Mouse (Mus musculus) limb, embryonic 15.5 days (tissue): ENCODE measurements around the gene 1810062G17Rik. TPM values are rescaled to one million over a fixed set of nuclear protein-coding genes. Genes with fewer than 3 reads are reported as not detected.

Experiments used
- ATAC-seq: fragments of 200-750 bp; cut with Nextera tagmentation; 2 replicates; pipeline ENCODE4 v1.8.0; 2017; ENCODE audit warnings: low read depth, moderate TSS enrichment; ENCODE audit not compliant: insufficient number of reproducible peaks, low FRiP score, low TSS enrichment
- H3K27ac ChIP-seq: fragments of 300-500 bp; sonication (generic); 2 replicates; pipeline ENCODE4 v1.5.1; 2015; ENCODE audit warnings: moderate library complexity, mild to moderate bottlenecking, inconsistent platforms
- H3K27me3 ChIP-seq: fragments of 300-500 bp; sonication (generic); 2 replicates; pipeline ENCODE4 v1.6.1; 2015; ENCODE audit warnings: inconsistent platforms
- H3K36me3 ChIP-seq: fragments of 300-500 bp; sonication (generic); 2 replicates; pipeline ENCODE4 v1.6.1; 2015; ENCODE audit warnings: inconsistent platforms
- H3K4me1 ChIP-seq: fragments of 300-500 bp; sonication (generic); 2 replicates; pipeline ENCODE4 v1.6.1; 2015; ENCODE audit warnings: inconsistent platforms
- H3K4me2 ChIP-seq: fragments of 300-500 bp; sonication (generic); 2 replicates; pipeline ENCODE4 v1.6.1; 2015; ENCODE audit warnings: mild to moderate bottlenecking, inconsistent platforms
- H3K4me3 ChIP-seq: fragments of 300-500 bp; sonication (generic); 2 replicates; pipeline ENCODE4 v1.5.1; 2015; ENCODE audit warnings: mild to moderate bottlenecking, inconsistent platforms
- H3K9ac ChIP-seq: fragments of 300-500 bp; sonication (generic); 2 replicates; pipeline ENCODE4 v1.6.1; 2015; ENCODE audit warnings: inconsistent platforms
- H3K9me3 ChIP-seq: fragments of 300-500 bp; sonication (generic); 2 replicates; pipeline ENCODE4 v1.6.1; 2016; ENCODE audit warnings: inconsistent platforms
- WGBS: fragments of 180-500 bp; shearing (Covaris S2); methylation state at CpG from one replicate; pipeline ENCODE4 v1.1.7; 2015; 5-methylcytosine and 5-hydroxymethylcytosine counted together
- polyA plus RNA-seq: library from polyadenylated mRNA; unstranded; fragments of >200 nt; fragmentation: Nextera tagmentation; extraction: Ambion mirVana; gene quantifications from 2 replicates; pipeline ENCODE4 v1.2.1, GENCODE M21; 2015

Gene 1810062G17Rik
- 2.2 and 2.4 TPM in 2 replicates for polyA plus RNA-seq

- Histone ChIP-seq H3K4me3 (peak within 1 kb of the TSS; percentile 76), H3K36me3 (0 out of 2 replicates have a peak, but pooled peaks cover 3% of the 10 kb centered on the region), H3K4me1 (peaks cover 19% of the 10 kb centered on the region), H3K27ac (peak within 1 kb of the TSS; percentile 97), H3K9me3 (no peaks in the 10 kb centered on the region), H3K27me3 (no peaks in the 10 kb centered on the region), H3K4me2 (peak within 1 kb of the TSS; percentile 64), H3K9ac (peak within 1 kb of the TSS; percentile 76)
- peak; percentile 99 for ATAC-seq
- 0% methylated on average over 32 of the region's 32 CpGs for WGBS
These were observed at the start of gene 1810062G17Rik, which contains the start of gene Anxa5 for GRCm38 (mm10) chr3:36475532-36476087. Gene 1810062G17Rik (plus strand): TSS chr3:36475937. Gene Anxa5 (minus strand): TSS chr3:36475894.

GRCm38 (mm10) chr3:36427386-36427785 lies 48.4 kb upstream of the 1810062G17Rik start:
- no peaks in the 10 kb centered on the region for H3K36me3 ChIP-seq
- H3K27me3 ChIP-seq, result no peaks in the 10 kb centered on the region
- 93% methylated on average over 8 of the region's 8 CpGs for WGBS
- no peak overlapping the region for H3K4me2 ChIP-seq
- no peaks in the 10 kb centered on the region for H3K4me1 ChIP-seq
- no peak overlapping the region for H3K4me3 ChIP-seq
- no peaks in the 10 kb centered on the region for H3K9me3 ChIP-seq
- H3K27ac ChIP-seq, result no peak overlapping the region
- no peak overlapping the region for H3K9ac ChIP-seq
- ATAC-seq, result no peak

GRCm38 (mm10) chr3:36430360-36430759 lies 45.4 kb upstream of the 1810062G17Rik start:
- no peak overlapping the region for H3K4me2 ChIP-seq
- H3K36me3 ChIP-seq, result no peaks in the 10 kb centered on the region
- H3K4me3 ChIP-seq, result no peak overlapping the region
- WGBS, result 88% methylated on average over 1 of the region's 1 CpGs
- no peaks in the 10 kb centered on the region for H3K4me1 ChIP-seq
- ATAC-seq, result no peak
- H3K9ac ChIP-seq, result no peak overlapping the region
- H3K27ac ChIP-seq, result no peak overlapping the region
- H3K27me3 ChIP-seq, result no peaks in the 10 kb centered on the region
- no peaks in the 10 kb centered on the region for H3K9me3 ChIP-seq

GRCm38 (mm10) chr3:36440280-36440679 lies 35.5 kb upstream of the 1810062G17Rik start:
- Histone ChIP-seq H3K4me2 (no peak overlapping the region), H3K4me1 (peaks cover 8% of the 10 kb centered on the region; the same call in 1 of the 2 replicates), H3K9me3 (no peaks in the 10 kb centered on the region), H3K27ac (peak overlapping the region; percentile 34; the same call in 1 of the 2 replicates), H3K36me3 (no peaks in the 10 kb centered on the region), H3K4me3 (no peak overlapping the region), H3K9ac (no peak overlapping the region), H3K27me3 (no peaks in the 10 kb centered on the region)
- WGBS, result 61% methylated on average over 4 of the region's 4 CpGs
- no peak for ATAC-seq

- no peak overlapping the region for H3K27ac ChIP-seq
- WGBS, result 0% methylated on average over 2 of the region's 2 CpGs
- no peak for ATAC-seq
These were observed 33.3 kb upstream of the 1810062G17Rik start for GRCm38 (mm10) chr3:36442426-36442825.

GRCm38 (mm10) chr3:36446041-36446440 lies 29.7 kb upstream of the 1810062G17Rik start:
- no peak for ATAC-seq
- no peak overlapping the region for H3K4me2 ChIP-seq
- no peaks in the 10 kb centered on the region for H3K9me3 ChIP-seq
- H3K4me1 ChIP-seq, result peaks cover 13% of the 10 kb centered on the region
- H3K4me3 ChIP-seq, result no peak overlapping the region
- peaks cover 39% of the 10 kb centered on the region for H3K36me3 ChIP-seq
- H3K27me3 ChIP-seq, result no peaks in the 10 kb centered on the region
- no peak overlapping the region for H3K9ac ChIP-seq
- H3K27ac ChIP-seq, result no peak overlapping the region
- WGBS, result 92% methylated on average over 3 of the region's 3 CpGs

More at GRCm38 (mm10) chr3:36442426-36442825, 33.3 kb upstream of the 1810062G17Rik start:
- no peaks in the 10 kb centered on the region for H3K27me3 ChIP-seq
- H3K9me3 ChIP-seq, result no peaks in the 10 kb centered on the region
- H3K36me3 ChIP-seq, result peaks cover 9% of the 10 kb centered on the region
- H3K4me3 ChIP-seq, result no peak overlapping the region
- peaks cover 8% of the 10 kb centered on the region; the same call in 1 of the 2 replicates for H3K4me1 ChIP-seq
- H3K4me2 ChIP-seq, result no peak overlapping the region
- no peak overlapping the region for H3K9ac ChIP-seq

GRCm38 (mm10) chr3:36446506-36446905 lies 29.2 kb upstream of the 1810062G17Rik start:
- Histone ChIP-seq H3K9ac (no peak overlapping the region), H3K4me1 (peaks cover 13% of the 10 kb centered on the region), H3K4me3 (no peak overlapping the region), H3K9me3 (no peaks in the 10 kb centered on the region), H3K36me3 (peaks cover 43% of the 10 kb centered on the region), H3K27me3 (no peaks in the 10 kb centered on the region), H3K4me2 (no peak overlapping the region), H3K27ac (no peak overlapping the region)
- no peak for ATAC-seq
- WGBS, result 78% methylated on average over 5 of the region's 5 CpGs

- WGBS, result 76% methylated on average over 6 of the region's 6 CpGs
- ATAC-seq, result no peak
- peaks cover 13% of the 10 kb centered on the region for H3K4me1 ChIP-seq
These were observed 28.8 kb upstream of the 1810062G17Rik start for GRCm38 (mm10) chr3:36446918-36447317.

GRCm38 (mm10) chr3:36449292-36450165 lies 26.2 kb upstream of the 1810062G17Rik start:
- Histone ChIP-seq H3K4me1 (peaks cover 13% of the 10 kb centered on the region), H3K4me3 (no peak overlapping the region), H3K27ac (peak overlapping the region; percentile 82), H3K9me3 (no peaks in the 10 kb centered on the region), H3K9ac (no peak overlapping the region), H3K4me2 (no peak overlapping the region), H3K27me3 (no peaks in the 10 kb centered on the region), H3K36me3 (peaks cover 70% of the 10 kb centered on the region)
- peak; percentile 83 for ATAC-seq
- 28% methylated on average over 20 of the region's 20 CpGs for WGBS

More at GRCm38 (mm10) chr3:36446918-36447317, 28.8 kb upstream of the 1810062G17Rik start:
- Histone ChIP-seq H3K4me2 (no peak overlapping the region), H3K27ac (no peak overlapping the region), H3K27me3 (no peaks in the 10 kb centered on the region), H3K4me3 (no peak overlapping the region), H3K36me3 (peaks cover 48% of the 10 kb centered on the region), H3K9me3 (no peaks in the 10 kb centered on the region), H3K9ac (no peak overlapping the region)

GRCm38 (mm10) chr3:36452502-36452901 lies 23.2 kb upstream of the 1810062G17Rik start:
- WGBS, result 76% methylated on average over 1 of the region's 1 CpGs
- no peak overlapping the region for H3K4me2 ChIP-seq
- ATAC-seq, result no peak
- no peak overlapping the region for H3K9ac ChIP-seq
- H3K27ac ChIP-seq, result no peak overlapping the region
- no peaks in the 10 kb centered on the region for H3K9me3 ChIP-seq
- no peaks in the 10 kb centered on the region for H3K27me3 ChIP-seq
- H3K4me1 ChIP-seq, result peaks cover 13% of the 10 kb centered on the region
- H3K4me3 ChIP-seq, result no peak overlapping the region
- H3K36me3 ChIP-seq, result peaks cover 87% of the 10 kb centered on the region

- Histone ChIP-seq H3K27me3 (no peaks in the 10 kb centered on the region), H3K9ac (no peak overlapping the region), H3K4me1 (peaks cover 3% of the 10 kb centered on the region; the same call in 1 of the 2 replicates), H3K4me3 (no peak overlapping the region), H3K9me3 (no peaks in the 10 kb centered on the region), H3K4me2 (no peak overlapping the region), H3K27ac (no peak overlapping the region), H3K36me3 (peaks cover 88% of the 10 kb centered on the region)
- 85% methylated on average over 8 of the region's 8 CpGs for WGBS
- ATAC-seq, result no peak
These were observed 20.6 kb upstream of the 1810062G17Rik start for GRCm38 (mm10) chr3:36455124-36455523.

- WGBS, result 76% methylated on average over 3 of the region's 3 CpGs
- Histone ChIP-seq H3K27ac (no peak overlapping the region), H3K9me3 (no peaks in the 10 kb centered on the region), H3K4me2 (no peak overlapping the region), H3K4me3 (no peak overlapping the region), H3K27me3 (no peaks in the 10 kb centered on the region), H3K36me3 (peaks cover 86% of the 10 kb centered on the region), H3K4me1 (no peaks in the 10 kb centered on the region), H3K9ac (no peak overlapping the region)
- ATAC-seq, result no peak
These were observed 20.2 kb upstream of the 1810062G17Rik start for GRCm38 (mm10) chr3:36455566-36455965.
